Mouse (Mus musculus) hindbrain, embryonic 10.5 days (tissue): ENCODE data around the gene Slc38a9. TPM values are rescaled to one million over a fixed set of nuclear protein-coding genes. Genes with fewer than 3 reads are reported as not detected.

ENCODE experiments used
- DNase-seq: peaks from one replicate; pipeline ENCODE4 v3.0.0-alpha.2; 2017; ENCODE audit warnings: low spot score
- H3K27ac ChIP-seq: fragments of 300-500 bp; sonication (generic); 2 replicates; pipeline ENCODE4 v1.5.1; 2016; ENCODE audit warnings: mild to moderate bottlenecking, moderate library complexity
- H3K27me3 ChIP-seq: fragments of 300-500 bp; sonication (generic); 2 replicates; pipeline ENCODE4 v1.6.1; 2016; ENCODE audit warnings: mild to moderate bottlenecking; ENCODE audit not compliant: poor library complexity, insufficient read depth, severe bottlenecking
- H3K36me3 ChIP-seq: fragments of 300-500 bp; sonication (generic); 2 replicates; pipeline ENCODE4 v1.6.1; 2016; ENCODE audit warnings: mild to moderate bottlenecking, moderate library complexity
- H3K4me1 ChIP-seq: fragments of 300-500 bp; sonication (generic); replicated peaks from 2 replicates; pipeline ENCODE4 v1.6.1; 2016; ENCODE audit warnings: mild to moderate bottlenecking
- H3K4me3 ChIP-seq: fragments of 300-500 bp; sonication (generic); 2 replicates; pipeline ENCODE4 v1.5.1; 2016; ENCODE audit warnings: mild to moderate bottlenecking, moderate library complexity
- H3K9me3 ChIP-seq: fragments of 300-500 bp; sonication (generic); 2 replicates; pipeline ENCODE4 v1.6.1; 2016; ENCODE audit warnings: mild to moderate bottlenecking, moderate library complexity
- WGBS: fragments of 180-500 bp; shearing (Covaris S2); methylation state at CpG from one replicate; pipeline ENCODE4 v1.1.7; 2016; 5-methylcytosine and 5-hydroxymethylcytosine counted together
- polyA plus RNA-seq: library from polyadenylated mRNA; unstranded; fragments of >200 nt; fragmentation: Nextera tagmentation; extraction: Ambion mirVana; gene quantifications from 2 replicates; pipeline ENCODE4 v1.2.1, GENCODE M21; 2016

Slc38a9 gene
- polyA plus RNA-seq, 1 experiment from 2014 or later, result 18.7 TPM

DNA sequence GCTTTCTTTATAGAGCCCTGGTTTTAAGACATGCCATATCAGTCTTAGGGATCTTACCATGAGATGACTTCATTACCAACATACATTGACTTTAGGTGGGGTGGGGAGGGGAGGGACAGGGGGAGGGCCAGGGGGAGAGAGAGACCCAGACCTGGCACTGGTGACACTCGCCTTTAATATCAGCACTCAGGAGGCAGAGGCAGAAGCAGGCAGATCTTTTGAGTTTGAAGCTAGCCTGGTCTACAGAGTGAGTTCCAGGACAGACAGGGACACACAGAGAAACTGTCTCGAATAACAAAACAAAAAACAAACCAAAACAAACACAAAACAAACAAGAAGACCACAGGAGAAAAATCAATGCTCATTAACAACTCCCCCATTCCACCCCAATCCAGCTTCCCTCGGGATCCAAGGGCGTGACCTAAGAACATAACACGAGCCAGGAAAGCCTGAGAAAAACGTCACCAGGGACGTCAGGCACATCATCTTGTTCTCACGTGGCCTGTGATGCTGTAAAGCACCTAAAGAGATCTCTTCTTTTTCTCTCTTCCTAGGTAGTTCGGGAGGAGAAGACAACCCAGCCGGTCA, 471 bp upstream of the Slc38a9 start:
- Histone ChIP-seq H3K9me3 (no peaks in the 10 kb centered on the region), H3K27me3 (no peaks in the 10 kb centered on the region), H3K36me3 (no peaks in the 10 kb centered on the region), H3K4me1 (peaks cover 14% of the 10 kb centered on the region), H3K4me3 (peak overlapping the region; percentile 85), H3K27ac (peak overlapping the region; percentile 87)
- WGBS, result 2% methylated on average over 10 of the region's 10 CpGs
- no peak for DNase-seq

DNA sequence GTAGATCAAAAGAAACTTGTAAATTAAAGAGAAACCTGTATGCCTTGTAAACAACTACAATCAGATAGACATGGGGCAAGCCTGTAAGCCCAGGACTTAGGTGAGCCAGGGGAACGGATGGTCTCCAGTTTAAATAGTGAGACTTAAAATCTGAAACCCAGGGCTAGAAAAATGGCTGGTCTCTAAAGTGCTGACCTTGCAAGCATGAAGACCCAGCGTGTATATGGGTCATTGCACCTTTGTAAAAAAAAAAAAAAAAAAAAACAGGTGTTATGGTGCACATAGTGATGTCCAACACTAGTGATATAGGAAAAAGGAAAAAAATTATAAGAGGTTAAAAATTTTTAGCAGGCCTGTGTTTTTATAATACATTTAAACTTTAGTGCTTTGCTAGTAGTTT, 1.1 kb downstream of the Slc38a9 start:
- WGBS, result 77% methylated on average over 2 of the region's 2 CpGs
- H3K27me3 ChIP-seq, result no peaks in the 10 kb centered on the region
- peak overlapping the region; percentile 85; the same call in 1 of the 2 replicates for H3K4me3 ChIP-seq
- no peak overlapping the region for H3K27ac ChIP-seq
- no peaks in the 10 kb centered on the region for H3K36me3 ChIP-seq
- DNase-seq, result no peak
- H3K9me3 ChIP-seq, result no peaks in the 10 kb centered on the region
- H3K4me1 ChIP-seq, result peaks cover 14% of the 10 kb centered on the region

- no peaks in the 10 kb centered on the region for H3K9me3 ChIP-seq
- peaks cover 14% of the 10 kb centered on the region for H3K36me3 ChIP-seq
- H3K4me1 ChIP-seq, result peaks cover 2% of the 10 kb centered on the region; the same call in 1 of the 2 replicates
- no peak overlapping the region for H3K27ac ChIP-seq
- 90% methylated on average over 10 of the region's 10 CpGs for WGBS
- no peak for DNase-seq
- H3K27me3 ChIP-seq, result no peaks in the 10 kb centered on the region
- H3K4me3 ChIP-seq, result no peak overlapping the region
These were observed 6.0 kb downstream of the Slc38a9 start for GRCm38 (mm10) chr13:112666433-112667024.

DNA sequence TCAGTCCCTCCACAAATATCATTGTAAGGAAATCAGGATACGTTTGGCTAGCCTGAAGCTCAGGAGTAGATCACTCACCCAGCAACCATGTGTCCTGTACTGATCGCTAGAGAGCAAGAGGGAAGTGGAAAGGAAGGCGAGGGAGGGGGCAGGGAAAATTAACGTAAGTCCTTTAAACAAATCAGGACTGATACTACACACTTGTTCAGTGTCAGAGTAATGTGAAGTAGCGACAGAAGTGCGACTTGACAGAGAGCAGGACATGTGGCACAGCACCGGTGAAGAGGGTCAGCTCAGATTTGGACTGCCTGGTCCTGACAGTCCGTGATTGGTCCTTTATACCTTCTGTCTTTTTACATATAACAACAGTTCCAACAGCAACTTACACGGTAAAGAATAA, 6.7 kb downstream of the Slc38a9 start:
- no peak overlapping the region for H3K27ac ChIP-seq
- no peaks in the 10 kb centered on the region for H3K9me3 ChIP-seq
- no peaks in the 10 kb centered on the region for H3K4me1 ChIP-seq
- no peak for DNase-seq
- no peak overlapping the region for H3K4me3 ChIP-seq
- H3K36me3 ChIP-seq, result peaks cover 20% of the 10 kb centered on the region
- H3K27me3 ChIP-seq, result no peaks in the 10 kb centered on the region
- 88% methylated on average over 9 of the region's 9 CpGs for WGBS

DNA sequence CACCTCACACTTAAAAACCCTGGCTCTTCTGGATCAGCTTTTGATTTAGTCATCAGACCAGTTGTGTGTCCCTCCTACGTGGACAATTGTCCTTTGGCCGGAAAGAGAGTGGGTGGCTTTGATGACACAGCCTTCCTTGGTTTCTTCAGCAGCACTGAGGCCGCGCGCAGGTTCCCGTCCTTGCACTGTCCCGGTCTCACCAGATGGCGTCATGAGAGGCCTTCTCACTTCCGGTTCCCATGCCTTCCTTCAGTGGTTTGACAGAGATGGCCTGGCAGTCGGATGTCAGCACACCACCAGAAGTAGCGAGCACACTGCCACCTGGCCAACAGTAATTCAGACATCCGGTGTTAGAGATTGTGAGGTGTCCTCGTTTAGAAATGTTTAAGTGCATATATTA, 11.2 kb downstream of the Slc38a9 start:
- no peaks in the 10 kb centered on the region for H3K9me3 ChIP-seq
- 75% methylated on average over 13 of the region's 13 CpGs for WGBS
- no peaks in the 10 kb centered on the region for H3K4me1 ChIP-seq
- H3K36me3 ChIP-seq, result peaks cover 21% of the 10 kb centered on the region
- no peaks in the 10 kb centered on the region for H3K27me3 ChIP-seq
- H3K4me3 ChIP-seq, result no peak overlapping the region
- DNase-seq, result no peak
- H3K27ac ChIP-seq, result no peak overlapping the region

DNA sequence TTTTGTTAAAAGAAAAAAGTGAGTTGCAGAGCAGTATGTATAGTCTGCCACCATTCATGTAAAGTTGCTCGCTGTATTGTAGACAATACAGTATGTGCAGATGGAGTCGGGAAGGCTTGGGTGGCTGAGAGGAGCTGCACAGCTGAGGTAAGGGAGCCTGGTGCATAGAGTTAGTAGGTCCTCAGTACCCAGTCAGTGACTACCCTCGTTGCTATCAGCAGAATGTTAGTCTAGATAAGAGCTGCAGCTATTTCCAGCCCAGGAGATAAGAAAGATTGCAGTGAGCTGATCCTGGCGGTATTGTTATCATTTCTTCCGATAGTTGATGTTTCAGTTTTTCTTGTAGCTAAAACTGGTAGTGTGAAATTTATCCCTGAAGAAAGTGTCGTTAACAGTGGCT, 12.2 kb downstream of the Slc38a9 start:
- no peak overlapping the region for H3K4me3 ChIP-seq
- H3K36me3 ChIP-seq, result peaks cover 23% of the 10 kb centered on the region
- H3K9me3 ChIP-seq, result no peaks in the 10 kb centered on the region
- H3K27ac ChIP-seq, result no peak overlapping the region
- H3K27me3 ChIP-seq, result no peaks in the 10 kb centered on the region
- no peaks in the 10 kb centered on the region for H3K4me1 ChIP-seq
- no peak for DNase-seq
- WGBS, result 88% methylated on average over 6 of the region's 6 CpGs

DNA sequence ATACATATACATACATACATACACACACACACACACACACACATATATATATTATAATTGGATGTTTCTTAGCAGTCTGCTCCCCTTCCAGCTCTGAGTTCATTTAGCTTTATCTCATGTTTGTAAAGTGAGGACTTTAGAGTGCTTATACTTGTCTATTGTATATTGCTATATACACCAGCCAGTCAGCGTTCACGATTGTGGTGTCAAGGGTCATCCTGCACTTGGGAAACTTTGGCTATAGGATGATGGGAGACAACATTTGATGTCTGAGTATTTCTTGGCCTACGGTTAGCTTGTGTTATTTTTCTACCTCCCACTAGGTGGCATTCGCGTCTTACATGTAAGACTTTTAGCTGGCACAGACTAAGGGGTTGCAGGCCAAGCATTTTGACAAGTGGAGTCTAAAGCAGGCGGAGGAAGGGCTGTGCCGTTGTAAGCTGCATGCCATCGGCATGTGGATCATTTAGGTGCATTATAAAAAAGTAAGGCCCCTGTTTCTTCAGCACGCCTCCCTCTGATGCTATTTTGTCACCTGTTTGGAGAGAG, 13.4 kb downstream of the Slc38a9 start:
- Histone ChIP-seq H3K27me3 (no peaks in the 10 kb centered on the region), H3K36me3 (peaks cover 31% of the 10 kb centered on the region), H3K4me3 (no peak overlapping the region), H3K9me3 (no peaks in the 10 kb centered on the region), H3K4me1 (no peaks in the 10 kb centered on the region), H3K27ac (no peak overlapping the region)
- 23% methylated on average over 9 of the region's 9 CpGs for WGBS
- peak; percentile 46 for DNase-seq

DNA sequence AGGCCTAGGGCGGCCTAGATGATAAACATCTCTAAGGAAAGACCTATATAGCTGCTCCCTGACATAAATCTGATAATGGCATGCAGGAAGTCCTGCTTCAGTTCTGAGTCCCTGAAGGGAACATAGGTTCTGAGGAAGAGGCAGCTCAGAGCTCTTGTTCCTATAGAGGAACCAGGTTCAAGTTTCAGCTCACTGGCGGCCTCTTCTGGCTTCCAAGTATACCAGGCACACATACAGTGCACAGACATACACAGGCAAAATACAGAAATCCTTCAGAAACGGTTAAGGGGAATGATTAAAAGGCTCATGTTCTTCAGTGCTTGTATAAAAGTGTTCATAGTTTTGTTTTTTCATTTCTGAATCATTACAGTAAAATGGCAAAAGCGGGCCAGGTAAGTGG, 17.6 kb downstream of the Slc38a9 start:
- DNase-seq, result peak; percentile 4

GRCm38 (mm10) chr13:112683312-112683711, 22.8 kb downstream of the Slc38a9 start:
- WGBS, result 81% methylated on average over 2 of the region's 2 CpGs
- Histone ChIP-seq H3K27ac (no peak overlapping the region), H3K4me3 (no peak overlapping the region), H3K27me3 (no peaks in the 10 kb centered on the region), H3K4me1 (no peaks in the 10 kb centered on the region), H3K9me3 (no peaks in the 10 kb centered on the region), H3K36me3 (peaks cover 4% of the 10 kb centered on the region)
- DNase-seq, result no peak

More for the DNA sequence above, 17.6 kb downstream of the Slc38a9 start:
- 84% methylated on average over 4 of the region's 4 CpGs for WGBS
- H3K9me3 ChIP-seq, result no peaks in the 10 kb centered on the region
- no peaks in the 10 kb centered on the region for H3K27me3 ChIP-seq
- H3K27ac ChIP-seq, result no peak overlapping the region
- H3K4me1 ChIP-seq, result no peaks in the 10 kb centered on the region
- H3K36me3 ChIP-seq, result peaks cover 11% of the 10 kb centered on the region
- H3K4me3 ChIP-seq, result no peak overlapping the region

- H3K36me3 ChIP-seq, result no peaks in the 10 kb centered on the region
- WGBS, result 87% methylated on average over 6 of the region's 6 CpGs
- H3K27ac ChIP-seq, result no peak overlapping the region
- DNase-seq, result no peak
- no peaks in the 10 kb centered on the region for H3K27me3 ChIP-seq
- H3K4me3 ChIP-seq, result no peak overlapping the region
- H3K4me1 ChIP-seq, result no peaks in the 10 kb centered on the region
- no peaks in the 10 kb centered on the region for H3K9me3 ChIP-seq
These were observed 23.4 kb downstream of the Slc38a9 start for GRCm38 (mm10) chr13:112683970-112684369.

DNA sequence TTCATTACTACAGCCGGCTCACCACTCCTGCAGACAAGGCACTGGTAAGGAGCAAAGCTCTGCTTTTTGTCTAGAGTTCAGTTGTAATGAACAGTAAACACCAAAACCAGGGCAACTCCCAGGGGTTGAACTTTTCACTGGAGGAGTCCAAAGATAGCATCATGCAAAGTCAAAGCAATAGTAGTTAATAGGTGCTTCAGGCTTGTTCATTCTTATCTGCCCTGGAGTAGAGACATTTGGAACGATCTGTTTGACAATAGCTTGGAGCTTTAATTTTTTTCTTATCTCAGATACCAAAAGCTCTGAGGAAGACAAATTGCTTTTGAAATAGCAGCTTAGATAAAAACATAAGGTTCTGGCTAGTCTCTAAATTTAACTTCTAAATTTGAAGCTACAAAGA, 25.6 kb downstream of the Slc38a9 start:
- 89% methylated on average over 2 of the region's 2 CpGs for WGBS

GRCm38 (mm10) chr13:112692870-112693553, 32.5 kb downstream of the Slc38a9 start:
- 94% methylated on average over 10 of the region's 10 CpGs for WGBS
- no peak for DNase-seq

More for the DNA sequence above, 25.6 kb downstream of the Slc38a9 start:
- no peak overlapping the region for H3K4me3 ChIP-seq
- H3K27ac ChIP-seq, result no peak overlapping the region
- H3K27me3 ChIP-seq, result no peaks in the 10 kb centered on the region
- DNase-seq, result no peak
- no peaks in the 10 kb centered on the region for H3K36me3 ChIP-seq
- H3K9me3 ChIP-seq, result no peaks in the 10 kb centered on the region
- no peaks in the 10 kb centered on the region for H3K4me1 ChIP-seq

More at GRCm38 (mm10) chr13:112692870-112693553, 32.5 kb downstream of the Slc38a9 start:
- Histone ChIP-seq H3K4me3 (no peak overlapping the region), H3K9me3 (peaks cover 7% of the 10 kb centered on the region), H3K36me3 (peaks cover 12% of the 10 kb centered on the region), H3K27ac (no peak overlapping the region), H3K4me1 (no peaks in the 10 kb centered on the region), H3K27me3 (no peaks in the 10 kb centered on the region)
